Mouse (Mus musculus) common myeloid progenitor, adult 5-6 weeks (primary cell): ENCODE data around the gene Yjefn3. TPM values are rescaled to one million over a fixed set of nuclear protein-coding genes. Genes with fewer than 3 reads are reported as not detected.
A peak's percentile ranks its signal among the peaks of the same experiment; 100 is the strongest.
"Not testable (repeated sequence)": the region's sequence is repeated elsewhere in the genome, so short reads cannot be mapped to it uniquely, and the experiment has no call there.

Experiments
- ATAC-seq: replicated peaks from 2 replicates; pipeline ENCODE4 v1.8.0; 2016; ENCODE audit warnings: low read depth, mild to moderate bottlenecking, moderate TSS enrichment, inconsistent platforms; ENCODE audit not compliant: poor library complexity, severe bottlenecking
- total RNA-seq: library from RNA; stranded (forward); fragments of 200-1000, 187-1606 nt; gene quantifications from 2 replicates; pipeline ENCODE4 v1.2.3, GENCODE M21; 2017

The Yjefn3 gene
- total RNA-seq: not detected in 2 replicates

DNA sequence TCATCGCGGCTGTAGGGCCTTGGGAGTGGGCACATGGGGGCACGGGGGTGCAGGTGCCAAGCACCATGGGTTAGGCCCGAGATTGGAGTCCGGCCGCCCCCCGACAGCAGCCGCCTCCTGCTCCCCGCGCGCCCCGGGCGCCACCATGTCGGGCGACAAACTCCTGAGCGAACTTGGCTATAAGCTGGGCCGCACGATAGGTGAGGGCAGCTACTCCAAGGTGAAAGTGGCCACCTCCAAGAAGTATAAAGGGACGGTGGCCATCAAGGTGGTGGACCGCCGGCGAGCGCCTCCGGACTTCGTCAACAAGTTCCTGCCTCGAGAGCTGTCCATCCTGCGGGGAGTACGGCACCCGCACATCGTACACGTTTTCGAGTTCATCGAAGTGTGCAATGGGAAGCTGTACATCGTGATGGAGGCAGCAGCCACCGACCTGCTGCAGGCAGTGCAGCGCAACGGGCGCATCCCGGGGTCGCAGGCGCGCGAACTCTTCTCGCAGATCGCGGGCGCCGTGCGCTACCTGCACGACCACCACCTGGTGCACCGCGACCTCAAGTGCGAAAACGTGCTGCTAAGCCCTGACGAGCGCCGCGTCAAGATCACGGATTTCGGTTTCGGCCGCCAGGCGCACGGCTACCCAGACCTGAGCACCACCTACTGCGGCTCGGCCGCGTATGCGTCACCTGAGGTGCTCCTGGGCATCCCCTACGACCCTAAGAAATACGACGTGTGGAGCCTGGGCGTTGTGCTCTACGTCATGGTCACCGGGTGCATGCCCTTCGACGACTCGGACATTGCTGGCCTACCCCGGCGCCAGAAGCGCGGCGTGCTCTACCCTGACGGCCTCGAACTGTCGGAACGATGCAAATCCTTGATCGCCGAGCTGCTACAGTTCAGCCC is at the start of gene Yjefn3, which contains the start of the genes Tssk6 and Ndufa13:
Yjefn3 (minus strand) TSS at position 550 of the 900 bp plus-strand sequence.
Tssk6 (plus strand) TSS at position 22 of the 900 bp plus-strand sequence.
Ndufa13 (minus strand) TSS at position 396 of the 900 bp plus-strand sequence.
- peak; percentile 6 for ATAC-seq

DNA sequence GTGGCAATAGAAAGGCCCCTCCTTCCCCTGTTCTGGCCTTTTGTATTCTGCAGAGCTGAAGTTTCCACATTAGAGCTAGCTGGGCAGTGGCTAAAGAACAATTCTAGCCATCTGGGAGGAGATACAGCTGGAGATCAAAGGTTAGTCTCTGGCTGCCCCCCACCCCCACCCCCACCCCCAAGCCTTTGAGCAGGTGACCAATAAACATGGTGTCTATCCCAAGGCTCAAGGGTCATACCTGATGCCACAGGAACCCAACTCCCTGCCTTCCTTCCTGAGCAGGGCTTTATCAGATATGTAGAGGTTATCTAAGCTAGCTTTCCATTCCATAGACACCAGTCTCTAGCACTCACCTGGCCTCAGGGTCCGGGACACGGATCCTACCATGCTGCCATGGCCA is 47.8 kb upstream of the Yjefn3 start:
- ATAC-seq: no peak

DNA sequence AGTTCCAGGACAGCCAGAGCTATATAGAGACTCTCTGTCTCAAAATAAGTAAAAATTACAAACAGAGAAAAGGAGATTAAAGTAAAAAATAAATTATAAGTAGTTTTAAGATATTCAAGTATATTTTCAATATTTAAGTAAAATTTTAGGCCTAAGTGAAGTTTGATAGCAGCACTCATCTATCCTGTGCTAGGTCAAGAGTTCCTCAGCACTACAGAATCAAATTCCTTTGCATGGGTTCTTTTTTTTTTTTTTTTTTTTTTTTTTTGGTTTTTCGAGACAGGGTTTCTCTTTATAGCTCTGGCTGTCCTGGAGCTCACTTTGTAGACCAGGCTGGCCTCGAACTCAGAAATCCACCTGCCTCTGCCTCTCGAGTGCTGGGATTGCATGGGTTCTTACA is 40.0 kb upstream of the Yjefn3 start:
- ATAC-seq: not testable (repeated sequence)

DNA sequence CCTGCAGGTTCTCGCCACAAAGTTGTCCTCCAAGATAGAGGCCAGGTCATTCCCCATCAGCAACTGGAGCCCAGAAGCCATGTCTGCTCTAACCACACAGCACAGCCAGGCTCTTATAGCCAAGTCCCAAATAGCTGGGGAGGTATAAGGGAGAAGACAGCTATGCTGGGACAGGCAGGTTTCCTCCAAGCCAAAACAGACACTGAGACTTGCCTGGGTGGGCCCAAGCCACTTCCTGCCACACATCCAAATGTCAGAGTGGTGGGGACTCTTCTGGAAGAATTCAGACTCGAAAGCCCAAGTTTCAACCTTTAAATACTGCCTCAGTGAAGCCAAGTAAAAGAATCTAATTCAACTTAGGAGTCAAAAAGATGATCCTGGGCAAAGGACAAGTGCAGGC is 37.9 kb upstream of the Yjefn3 start:
- no peak for ATAC-seq

DNA sequence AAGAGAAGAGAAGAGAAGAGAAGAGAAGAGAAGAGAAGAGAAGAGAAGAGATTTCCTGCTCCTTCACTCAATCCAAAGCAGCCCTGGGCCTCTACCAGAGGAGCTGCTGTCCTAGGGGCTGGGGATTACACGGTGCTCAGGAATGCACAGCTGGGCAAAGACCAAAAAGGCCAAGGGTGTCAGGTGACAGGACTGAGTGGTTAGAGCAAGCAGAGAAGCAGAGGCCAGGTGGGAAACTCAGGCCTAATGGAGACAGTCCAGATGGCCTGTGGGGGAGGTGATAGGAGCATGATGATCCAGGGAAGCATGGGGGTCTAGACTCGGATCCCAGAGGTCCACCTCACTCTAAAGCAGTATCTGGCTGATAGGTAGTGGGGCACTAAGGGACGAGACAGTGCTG is 37.1 kb upstream of the Yjefn3 start:
- no peak for ATAC-seq

DNA sequence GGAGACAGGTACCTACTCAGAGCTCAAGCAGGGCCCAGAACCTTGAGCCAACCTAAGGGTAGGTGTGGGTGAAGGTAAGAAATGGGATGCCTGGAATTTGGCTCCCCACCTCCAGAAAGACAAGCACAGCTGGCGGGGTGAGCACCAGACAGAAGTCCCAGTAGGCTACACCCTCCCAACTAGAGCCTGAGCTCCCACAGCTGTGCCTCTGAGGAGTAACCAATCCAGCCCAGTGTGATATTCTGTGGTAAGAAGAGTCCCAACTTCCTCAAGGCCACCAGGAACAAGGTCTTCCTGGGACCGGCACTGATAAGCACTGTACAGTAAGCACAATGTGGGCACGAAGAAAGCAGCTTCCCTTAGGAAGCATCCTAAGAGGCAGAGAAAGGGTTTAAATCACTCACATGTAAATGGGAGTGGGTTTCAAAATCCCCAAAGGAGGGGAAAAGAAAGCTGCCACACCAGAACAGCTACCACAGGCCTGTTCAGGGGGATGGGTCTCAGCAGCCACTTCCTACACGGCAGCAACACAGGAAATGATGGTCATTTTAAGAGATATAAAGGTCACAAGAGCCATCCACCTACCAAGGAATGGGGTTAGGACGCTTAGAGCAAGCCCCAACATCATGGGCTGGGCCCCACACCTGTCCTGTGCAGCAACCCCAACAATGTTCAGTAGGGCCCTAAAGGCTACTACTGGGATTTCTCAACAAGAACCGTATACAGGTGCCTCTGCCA is 35.9 kb upstream of the Yjefn3 start:
- peak; percentile 62 for ATAC-seq

DNA sequence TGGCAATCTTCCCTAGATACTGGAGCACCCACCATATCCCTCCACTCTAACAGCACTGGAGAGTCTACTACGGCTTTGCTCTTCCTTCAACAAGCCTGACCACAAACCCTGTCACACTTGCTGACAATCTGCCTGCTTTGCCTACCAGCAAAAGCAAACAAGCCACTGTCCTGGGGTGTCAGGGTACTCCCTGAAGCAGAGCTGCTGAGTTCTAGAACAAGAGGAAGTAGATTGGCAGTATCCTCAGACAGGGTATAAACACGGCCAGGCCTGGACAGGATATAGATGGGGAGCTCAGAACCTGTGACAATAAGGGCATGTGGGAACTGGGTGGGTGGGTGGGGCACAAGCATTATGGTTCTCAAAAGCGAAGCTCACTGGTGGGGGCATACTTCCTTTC is 35.0 kb upstream of the Yjefn3 start:
- no peak for ATAC-seq

DNA sequence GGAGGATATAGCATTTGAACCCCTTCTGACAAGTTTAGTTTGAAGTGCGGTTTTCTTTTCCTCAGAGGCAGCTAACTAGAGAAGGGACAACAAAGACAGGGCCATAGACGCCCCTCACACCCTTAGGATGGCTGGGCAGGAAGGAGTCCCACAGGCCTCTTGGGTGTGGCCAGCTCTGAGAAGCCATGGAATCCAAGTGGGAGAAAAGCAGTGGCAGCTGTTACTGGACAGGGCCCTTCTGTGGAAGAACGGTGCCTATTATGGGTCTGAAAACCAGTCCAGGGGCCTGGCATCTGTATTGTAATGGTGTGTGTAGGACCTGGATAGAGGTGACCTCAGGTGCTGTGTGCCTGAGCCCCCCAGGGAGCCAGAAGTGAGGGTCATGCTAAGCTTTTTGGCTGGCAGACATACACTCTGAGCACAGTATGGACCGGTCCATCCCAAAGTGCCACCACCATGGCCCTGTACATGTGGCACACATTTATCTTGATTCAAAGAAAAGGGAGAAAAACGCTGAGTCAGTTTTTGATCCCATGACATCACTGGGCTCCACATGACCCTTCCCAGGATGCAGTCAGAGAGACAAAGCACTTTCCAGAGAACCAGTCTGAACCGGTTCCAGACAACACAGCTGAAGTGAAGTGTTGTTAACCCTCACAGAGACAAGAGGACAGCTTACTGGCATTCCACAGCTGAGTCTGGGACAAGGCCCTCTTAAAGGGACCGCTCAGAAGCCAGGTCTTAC is 33.7 kb upstream of the Yjefn3 start:
- no peak for ATAC-seq

DNA sequence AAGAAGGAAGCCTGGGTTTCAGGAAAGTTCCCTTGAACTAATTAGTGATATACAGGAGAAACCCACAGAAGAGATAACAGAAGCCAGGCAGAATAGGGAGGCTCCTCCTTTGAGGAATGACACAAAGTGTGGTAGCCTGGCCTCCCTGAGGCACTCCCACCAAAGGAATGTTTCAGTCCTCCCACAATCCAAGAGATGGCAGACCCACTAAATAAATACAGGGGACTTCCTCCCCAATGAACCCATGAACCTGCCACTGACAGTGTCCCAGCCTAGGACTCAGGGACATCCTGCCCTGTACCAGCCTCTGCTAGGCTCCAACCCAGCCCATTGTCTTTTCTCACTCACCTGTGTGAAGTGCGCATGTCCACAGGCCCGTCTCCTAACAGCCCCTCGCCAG is 32.9 kb upstream of the Yjefn3 start:
- no peak for ATAC-seq

DNA sequence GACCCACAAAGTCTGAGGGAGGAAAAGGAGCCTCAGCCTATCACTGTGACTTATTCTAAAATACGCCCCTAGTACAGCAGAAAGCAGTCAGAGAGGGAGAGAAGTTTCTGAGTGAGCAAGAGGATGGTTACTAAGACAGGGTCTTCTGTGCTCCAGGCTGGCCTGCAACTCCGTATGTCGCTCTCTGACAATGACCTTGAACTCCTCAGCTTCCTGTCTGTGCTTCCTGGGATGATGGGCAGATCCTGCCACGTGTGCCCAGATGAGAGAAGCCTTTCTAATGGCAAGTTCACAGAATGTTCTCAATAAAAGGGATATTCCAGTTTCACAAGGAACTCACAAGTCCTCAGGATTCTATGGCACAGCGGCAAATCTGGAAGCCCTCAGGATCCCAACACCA is 32.1 kb upstream of the Yjefn3 start:
- ATAC-seq: no peak

DNA sequence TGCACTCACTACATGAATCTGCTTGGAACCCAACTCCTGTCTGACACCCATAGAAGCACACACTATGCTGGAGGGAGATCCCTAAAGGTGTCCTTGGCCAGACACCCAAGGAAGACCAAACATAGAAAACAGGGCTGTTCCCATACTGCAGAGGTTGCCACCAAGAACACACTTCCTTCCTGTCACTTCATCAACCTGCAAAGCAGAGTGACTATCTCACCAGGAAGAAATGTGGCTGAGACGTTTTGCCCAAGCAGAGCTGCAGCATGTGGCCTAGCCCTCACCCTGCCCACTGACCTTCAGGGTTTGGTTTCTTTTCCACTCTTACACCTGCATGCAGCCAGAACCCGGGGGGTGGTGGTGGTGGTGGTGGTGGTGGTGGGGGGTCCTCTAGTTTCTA is 31.3 kb upstream of the Yjefn3 start:
- ATAC-seq: no peak

DNA sequence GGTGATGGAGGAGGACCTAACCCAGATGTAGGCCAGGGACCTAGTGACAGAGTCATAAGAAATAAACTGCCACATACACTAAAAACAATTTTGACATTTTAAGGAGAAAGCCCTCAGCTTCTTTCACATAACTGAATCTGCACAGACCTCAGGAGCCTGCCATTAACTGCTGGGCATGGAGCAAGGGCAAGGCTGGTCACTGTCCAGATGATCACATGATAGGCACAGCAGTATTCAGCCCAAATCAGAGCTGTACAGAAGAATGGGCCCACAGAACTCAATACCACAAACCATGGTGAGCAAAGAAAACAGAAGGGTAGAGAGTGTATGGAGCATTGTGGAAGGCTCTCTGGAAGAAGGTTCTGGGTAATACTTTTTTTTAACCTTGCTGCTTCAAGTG is 24.4 kb upstream of the Yjefn3 start:
- ATAC-seq: no peak

DNA sequence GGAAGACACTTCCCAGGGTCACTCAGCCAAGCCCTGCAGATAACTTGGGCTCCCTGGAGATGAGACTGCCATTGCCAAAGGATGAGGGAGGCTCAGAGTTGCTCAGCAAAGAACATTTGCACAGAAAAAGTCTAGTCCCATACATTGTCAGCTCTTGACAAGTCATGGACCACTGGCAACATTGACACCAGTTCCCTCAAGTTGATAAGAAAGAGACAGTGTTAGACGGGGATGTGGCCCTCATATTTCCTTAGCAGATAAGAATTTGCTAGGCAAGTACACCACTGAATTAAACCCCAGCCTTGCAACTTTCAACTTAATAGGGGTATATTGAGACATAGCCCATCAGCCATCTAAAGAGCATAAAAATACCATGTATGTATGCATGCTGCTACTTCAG is 21.5 kb upstream of the Yjefn3 start:
- no peak for ATAC-seq

DNA sequence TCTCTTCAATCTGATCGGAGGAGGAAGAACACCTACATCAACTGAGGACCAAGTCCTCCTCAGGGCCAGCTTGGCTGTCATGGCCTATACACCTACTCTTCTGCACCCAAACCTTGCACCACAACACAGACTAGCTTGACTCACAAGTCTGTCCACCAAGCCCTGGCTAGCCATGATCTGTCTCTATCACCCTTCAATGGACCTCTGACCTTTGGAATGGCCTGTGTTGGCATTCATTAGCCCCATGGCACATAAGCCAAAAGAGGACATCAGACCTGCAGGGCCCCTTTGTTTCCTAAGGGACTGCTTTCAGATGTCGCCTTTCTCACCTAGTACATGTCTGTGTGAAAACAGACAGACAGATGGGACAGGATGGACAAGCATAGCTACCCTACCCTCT is 18.6 kb upstream of the Yjefn3 start:
- ATAC-seq: no peak

DNA sequence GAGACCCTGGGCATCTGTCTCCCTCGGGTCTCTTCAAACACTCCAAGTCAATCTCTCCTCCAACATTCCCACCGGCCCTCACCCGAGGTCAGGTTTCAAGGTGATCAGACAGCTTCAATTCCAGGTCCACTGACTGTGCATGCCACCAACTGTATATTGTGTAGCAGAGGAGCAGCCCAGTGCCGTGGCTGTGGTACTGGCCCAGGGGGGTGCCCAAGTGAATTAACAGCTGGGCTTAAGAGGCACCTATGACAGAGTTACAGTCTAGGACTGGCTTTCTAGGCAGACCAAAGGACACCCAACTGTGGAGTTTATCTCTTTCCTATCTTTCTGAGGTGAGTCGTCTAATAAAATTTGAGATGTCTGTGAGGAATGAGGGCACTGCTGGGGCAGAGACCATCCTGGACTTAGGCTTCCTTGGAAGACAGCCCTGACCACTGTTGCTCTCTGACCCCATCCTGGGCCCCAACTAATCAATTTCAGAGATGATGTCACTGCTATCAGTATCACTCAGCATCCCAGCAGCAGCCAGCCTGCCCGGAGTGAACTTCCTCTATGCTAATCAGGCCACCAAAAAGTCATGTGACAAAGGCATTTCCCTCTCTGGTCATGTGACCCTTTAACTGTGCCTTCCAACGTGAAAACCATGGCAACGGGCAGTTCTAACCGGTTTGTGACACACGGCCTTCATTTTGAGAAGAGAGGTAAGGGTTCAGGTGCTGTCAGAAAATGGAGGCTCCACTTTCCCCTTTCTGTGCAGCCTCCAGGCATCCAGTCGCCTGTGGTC is 17.6 kb upstream of the Yjefn3 start:
- ATAC-seq: peak; percentile 59

DNA sequence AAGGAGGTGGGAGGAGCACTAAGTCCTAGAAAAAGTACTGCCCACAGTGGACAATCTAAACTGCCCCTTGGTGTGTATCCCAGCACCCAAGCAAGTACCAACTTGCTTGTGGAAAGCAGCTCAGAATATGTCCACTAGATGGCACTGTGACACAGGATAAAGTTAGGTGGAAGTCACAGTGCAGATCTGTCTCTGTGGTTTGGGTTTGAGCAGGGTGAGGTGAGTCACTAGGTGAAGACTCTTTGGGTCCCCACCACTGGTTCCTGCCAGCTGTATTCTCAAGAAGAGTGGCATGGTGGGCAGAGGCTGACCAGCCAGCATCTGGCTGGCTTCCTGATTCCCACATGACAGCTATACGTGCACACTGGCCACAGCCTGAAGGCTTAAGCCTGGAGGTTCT is 16.5 kb upstream of the Yjefn3 start:
- ATAC-seq: peak; percentile 76

DNA sequence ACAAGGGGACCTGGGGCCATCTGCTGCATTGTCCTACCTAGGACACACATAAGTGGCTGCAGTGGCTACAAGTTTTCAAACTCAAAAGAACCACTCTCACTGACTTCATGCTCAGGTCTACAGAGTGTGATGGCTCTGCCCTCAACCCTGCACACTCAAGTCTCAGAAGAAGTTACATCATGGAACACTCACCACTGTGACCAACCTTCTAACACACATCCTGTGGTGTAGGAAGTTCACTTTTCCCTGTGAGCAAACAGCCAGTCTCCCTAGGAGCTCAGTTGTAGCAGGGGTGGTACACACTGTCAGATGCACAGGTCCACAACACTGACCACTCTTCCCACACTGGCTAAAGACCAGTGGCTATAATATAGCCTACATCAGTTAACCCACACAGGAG is 16.0 kb upstream of the Yjefn3 start:
- no peak for ATAC-seq

DNA sequence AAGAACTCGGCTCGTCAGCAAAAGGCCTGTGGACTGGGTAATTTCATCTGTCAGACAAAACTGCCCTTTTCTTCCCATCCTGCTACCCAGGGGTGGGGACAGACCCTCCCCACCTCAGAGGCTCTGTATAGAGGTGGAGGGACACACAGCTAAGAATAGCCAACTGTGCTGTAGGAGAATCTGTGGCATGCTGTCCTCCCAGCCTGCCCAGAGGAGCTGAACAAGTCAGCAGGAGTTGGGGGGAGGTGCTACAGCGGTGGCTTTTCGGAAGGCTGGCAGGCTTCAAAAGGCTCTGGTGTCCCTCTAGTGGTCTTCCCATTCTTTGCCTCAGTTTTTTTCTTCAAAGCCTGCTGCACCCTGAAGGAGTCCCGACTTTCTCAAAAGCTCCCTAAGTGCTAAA is 13.2 kb upstream of the Yjefn3 start:
- no peak for ATAC-seq

DNA sequence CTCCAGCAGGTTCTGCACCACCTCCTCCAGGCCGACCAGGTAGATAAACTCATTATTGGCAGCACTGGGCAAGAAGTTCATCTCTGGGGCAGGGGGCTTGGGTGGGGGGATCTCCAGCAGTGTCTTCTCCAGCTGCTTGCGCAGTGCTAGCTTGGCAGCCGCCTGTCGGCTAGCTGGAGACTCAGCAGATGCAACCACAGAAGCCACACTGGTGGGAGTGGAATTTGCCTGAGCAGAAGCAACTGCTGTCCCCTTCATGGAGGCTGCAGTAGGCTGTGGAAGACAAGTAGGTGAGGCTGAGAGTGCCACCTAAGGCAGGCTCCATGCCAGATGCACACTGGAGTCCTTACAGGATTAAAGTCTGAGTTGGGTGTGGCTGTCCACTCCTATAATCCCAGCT is 12.0 kb upstream of the Yjefn3 start:
- no peak for ATAC-seq
